Mouse (Mus musculus) heart, postnatal 36 days (tissue): ENCODE results near the gene Lamc1. TPM values are rescaled to one million over a fixed set of nuclear protein-coding genes. Genes with fewer than 3 reads are reported as not detected.

ENCODE experiments used
- DNase-seq, 2 experiments: peaks; one replicate each; pipeline ENCODE4 v3.0.0; 2021 to 2022
- intact Hi-C: fragments of 180-260 bp; cut with DNase I; formaldehyde crosslinking; loops from one replicate; pipeline ENCODE4 v1.15.1; 2025
- total RNA-seq, 2 experiments: library from RNA; stranded (reverse); gene quantifications; 2 replicates each; pipeline ENCODE4 v1.2.3; 2021

Lamc1 gene
- total RNA-seq, 2 experiments from 2014 or later, result 139 to 176 TPM

GRCm38 (mm10) chr1:153333296-153334121 is 923 bp upstream of the Lamc1 start:
- intact Hi-C loops, result loop anchor here (2.0 to 5.0 kb wide), 4 partner anchors 15 to 231 kb away; no protein-coding TSS in a partner anchor
- DNase-seq, result peak; percentile 68 to 71

GRCm38 (mm10) chr1:153331796-153332443 is 666 bp downstream of the Lamc1 start:
- intact Hi-C loops, result loop anchor here (1.0 to 5.0 kb wide), 4 partner anchors 13 to 230 kb away; no protein-coding TSS in a partner anchor
- DNase-seq, result peak in 1 of 2 experiments; percentile 52

- no peak for DNase-seq
- intact Hi-C loops, result loop anchor here (5.0 kb wide), 2 partner anchors 64 to 229 kb away; no protein-coding TSS in a partner anchor
Observed at GRCm38 (mm10) chr1:153331206-153331605, 1.4 kb downstream of the Lamc1 start.

GRCm38 (mm10) chr1:153329306-153329705 is 3.3 kb downstream of the Lamc1 start:
- no peak for DNase-seq
- intact Hi-C loops, result no loop called here

- no peak for DNase-seq
- intact Hi-C loops, result no loop called here
Observed at GRCm38 (mm10) chr1:153327063-153327462, 5.5 kb downstream of the Lamc1 start.

GRCm38 (mm10) chr1:153326226-153326625 is 6.4 kb downstream of the Lamc1 start:
- intact Hi-C loops, result no loop called here

GRCm38 (mm10) chr1:153321404-153321803 is 11.2 kb downstream of the Lamc1 start:
- DNase-seq, result no peak
- intact Hi-C loops, result no loop called here

More at GRCm38 (mm10) chr1:153326226-153326625, 6.4 kb downstream of the Lamc1 start:
- no peak for DNase-seq

GRCm38 (mm10) chr1:153320554-153321147 is 11.9 kb downstream of the Lamc1 start:
- intact Hi-C loops, result no loop called here
- no peak for DNase-seq

GRCm38 (mm10) chr1:153320121-153320520 is 12.5 kb downstream of the Lamc1 start:
- intact Hi-C loops, result no loop called here
- DNase-seq, result no peak

- no peak for DNase-seq
- intact Hi-C loops, result loop anchor here (1.0 to 5.0 kb wide), 2 partner anchors 14 to 51 kb away; partner anchors contain the start of gene Lamc1
Observed at GRCm38 (mm10) chr1:153318741-153319140, 13.8 kb downstream of the Lamc1 start.

GRCm38 (mm10) chr1:153318287-153318686 is 14.3 kb downstream of the Lamc1 start:
- intact Hi-C loops, result loop anchor here (5.0 kb wide), 1 partner anchor 51 kb away; no protein-coding TSS in a partner anchor
- no peak for DNase-seq

- intact Hi-C loops, result loop anchor here (5.0 kb wide), 1 partner anchor 50 kb away; no protein-coding TSS in a partner anchor
- no peak for DNase-seq
Observed at GRCm38 (mm10) chr1:153317486-153318260, 14.9 kb downstream of the Lamc1 start.

- intact Hi-C loops, result loop anchor here (5.0 kb wide), 1 partner anchor 50 kb away; no protein-coding TSS in a partner anchor
- no peak for DNase-seq
Observed at GRCm38 (mm10) chr1:153316956-153317355, 15.6 kb downstream of the Lamc1 start.

- no peak for DNase-seq
- intact Hi-C loops, result loop anchor here (5.0 kb wide), 1 partner anchor 49 kb away; no protein-coding TSS in a partner anchor
Observed at GRCm38 (mm10) chr1:153316286-153316685, 16.3 kb downstream of the Lamc1 start.

GRCm38 (mm10) chr1:153315121-153315520 is 17.5 kb downstream of the Lamc1 start:
- intact Hi-C loops, result loop anchor here (5.0 kb wide), 1 partner anchor 48 kb away; no protein-coding TSS in a partner anchor
- DNase-seq, result no peak

- intact Hi-C loops, result no loop called here
- DNase-seq, result no peak
Observed at GRCm38 (mm10) chr1:153312992-153313391, 19.6 kb downstream of the Lamc1 start.

- DNase-seq, result no peak
- intact Hi-C loops, result no loop called here
Observed at GRCm38 (mm10) chr1:153310190-153310589, 22.4 kb downstream of the Lamc1 start.

GRCm38 (mm10) chr1:153309310-153309709 is 23.3 kb downstream of the Lamc1 start:
- intact Hi-C loops, result no loop called here
- DNase-seq, result no peak

GRCm38 (mm10) chr1:153308915-153309296 is 23.7 kb downstream of the Lamc1 start:
- no peak for DNase-seq
- intact Hi-C loops, result no loop called here
